Mouse (Mus musculus) lung, postnatal 0 days (tissue): Measurements from ENCODE around the gene Cd63.

ENCODE experiments used
- CTCF ChIP-seq: IDR thresholded peaks from 2 replicates; pipeline ENCODE4 v1.5.1; 2016; ENCODE audit warnings: antibody characterized with exemption, mild to moderate bottlenecking
- EP300 ChIP-seq: IDR thresholded peaks from 2 replicates; pipeline ENCODE4 v1.6.1; 2016; ENCODE audit warnings: antibody characterized with exemption, mild to moderate bottlenecking, control low read depth

DNA sequence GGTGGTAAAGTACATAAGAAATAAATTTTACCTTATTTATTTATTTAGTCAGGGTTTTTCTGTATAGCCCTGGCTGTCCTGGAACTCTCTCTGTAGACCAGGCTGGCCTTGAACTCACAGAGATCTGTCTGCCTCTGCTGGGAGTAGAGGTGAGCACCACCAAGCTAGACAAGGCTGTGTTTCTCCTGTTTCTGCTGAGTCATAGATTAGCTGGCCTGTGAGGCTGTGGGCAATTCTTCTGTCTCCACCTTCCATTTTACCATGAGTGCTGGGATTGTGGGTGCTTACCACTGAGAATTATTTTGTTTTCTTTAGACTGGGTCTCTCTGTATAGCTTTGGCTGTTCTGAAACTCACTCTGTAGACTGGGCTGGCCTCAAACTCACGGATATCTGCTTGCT is 620 bp downstream of the Cd63 start:
- TF ChIP-seq CTCF (no peak), EP300 (no peak)
